Mouse (Mus musculus) fat pad, adult 2 months (tissue): ENCODE measurements around the gene Cxcl17.
A peak's percentile ranks its signal among the peaks of the same experiment; 100 is the strongest.

Source experiments
- DNase-seq: peaks from one replicate; pipeline ENCODE4 v3.0.0-alpha.2; 2011; ENCODE audit warnings: low read depth, low spot score; ENCODE audit errors: extremely low read depth

Cxcl17 gene

DNA sequence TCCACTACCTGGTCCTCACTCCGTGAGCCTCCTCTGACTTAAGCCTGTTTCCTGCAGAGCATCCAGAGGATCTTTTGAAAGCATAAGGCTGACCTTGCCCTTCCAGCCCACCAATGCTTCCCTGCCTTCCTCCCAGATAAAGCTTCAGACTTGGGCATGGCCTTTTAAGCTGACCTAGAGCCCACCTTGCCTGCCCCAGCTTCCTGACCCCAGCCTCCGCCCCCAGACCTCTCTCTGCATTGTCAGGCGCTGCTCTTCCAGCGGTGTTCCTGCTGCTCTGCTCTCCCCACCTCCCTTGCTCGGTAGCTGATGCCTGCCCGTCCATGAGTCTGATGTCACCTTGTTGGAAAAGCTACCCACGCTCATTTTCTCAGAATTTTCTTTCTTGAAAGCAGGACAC lies 19.8 kb downstream of the Cxcl17 start:
- DNase-seq, result no peak

DNA sequence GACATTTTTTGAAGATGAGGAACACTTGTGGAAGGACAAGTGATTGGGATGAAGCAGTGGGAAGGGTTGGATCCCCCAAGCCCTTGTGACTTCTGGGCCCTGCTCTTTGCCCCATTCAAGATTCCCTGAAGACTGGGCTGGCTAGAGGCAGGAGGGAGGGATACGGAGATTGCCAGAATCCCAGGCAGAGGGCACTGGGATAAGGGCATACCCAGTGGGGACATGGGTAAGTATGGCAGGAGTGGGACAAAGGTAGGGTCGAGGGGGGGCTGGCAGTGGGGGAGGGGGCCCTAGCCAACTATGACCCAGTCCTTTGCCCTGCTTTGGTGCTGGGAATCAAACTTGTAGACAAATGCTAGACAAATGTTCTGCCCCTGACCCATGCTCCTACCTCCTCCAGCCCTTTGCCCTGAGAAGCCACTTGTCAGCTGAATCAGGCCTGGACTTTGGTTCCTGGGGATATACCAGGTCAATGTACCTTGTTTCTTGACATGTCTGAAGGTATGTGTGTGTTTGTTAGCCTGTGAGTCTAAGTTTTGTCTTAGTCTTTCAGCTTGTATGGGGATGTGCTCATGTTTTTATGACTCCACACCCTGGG lies 20.7 kb downstream of the Cxcl17 start:
- no peak for DNase-seq

DNA sequence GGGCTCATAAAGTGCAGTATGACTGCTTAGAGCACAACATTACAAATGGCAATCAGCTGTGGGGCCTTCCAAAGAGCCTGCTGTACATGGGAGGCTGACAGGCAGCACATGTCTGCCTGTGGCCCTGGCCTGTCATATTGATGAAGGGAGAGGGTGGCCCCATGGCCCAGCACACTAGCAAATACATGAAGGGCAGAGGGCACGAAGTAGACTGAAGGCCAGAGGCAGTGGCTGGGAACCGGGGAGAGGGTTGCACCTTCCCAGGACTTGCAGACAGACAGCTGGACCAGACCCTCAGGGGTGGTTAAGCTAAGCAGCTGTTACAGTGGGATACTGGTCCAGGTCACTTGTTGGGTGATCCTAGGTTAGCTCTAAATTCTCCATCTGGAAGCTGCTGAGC lies 21.7 kb downstream of the Cxcl17 start:
- DNase-seq, result no peak

DNA sequence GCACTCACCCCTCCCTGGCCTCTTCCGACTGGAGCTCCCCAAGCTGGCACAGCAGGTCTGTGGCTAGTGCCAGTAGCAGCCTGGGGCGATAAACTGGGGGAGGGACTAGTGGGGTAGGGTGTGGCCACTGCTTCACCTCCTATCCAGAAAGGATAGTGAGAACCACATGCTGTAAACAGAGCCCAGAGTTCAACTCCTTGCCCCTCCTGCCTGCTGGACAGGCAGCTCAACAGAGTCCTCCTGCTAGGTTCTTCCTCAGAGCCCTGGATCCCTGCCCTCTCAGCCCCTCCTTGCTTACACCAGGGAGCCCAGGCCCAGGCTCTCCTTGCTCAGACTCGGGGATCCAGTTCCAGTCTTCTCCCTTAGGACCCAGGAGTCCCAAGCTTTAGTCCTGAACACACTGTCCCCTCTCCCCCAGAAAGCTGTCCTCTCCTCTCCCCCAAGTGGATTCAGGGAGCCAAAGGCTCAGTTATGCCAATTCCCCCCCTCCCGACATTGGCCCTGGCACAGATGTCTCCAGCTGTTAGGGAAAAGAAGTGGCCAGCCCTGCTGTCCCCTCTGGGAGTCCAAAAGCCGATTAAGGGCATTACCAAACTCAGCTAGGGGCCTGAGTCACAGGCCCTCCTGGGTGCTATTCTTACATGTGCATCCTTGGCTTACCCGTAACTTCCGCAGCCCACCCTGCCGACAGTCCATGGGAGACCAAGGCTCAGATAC lies 22.5 kb downstream of the Cxcl17 start:
- peak; percentile 45 for DNase-seq

DNA sequence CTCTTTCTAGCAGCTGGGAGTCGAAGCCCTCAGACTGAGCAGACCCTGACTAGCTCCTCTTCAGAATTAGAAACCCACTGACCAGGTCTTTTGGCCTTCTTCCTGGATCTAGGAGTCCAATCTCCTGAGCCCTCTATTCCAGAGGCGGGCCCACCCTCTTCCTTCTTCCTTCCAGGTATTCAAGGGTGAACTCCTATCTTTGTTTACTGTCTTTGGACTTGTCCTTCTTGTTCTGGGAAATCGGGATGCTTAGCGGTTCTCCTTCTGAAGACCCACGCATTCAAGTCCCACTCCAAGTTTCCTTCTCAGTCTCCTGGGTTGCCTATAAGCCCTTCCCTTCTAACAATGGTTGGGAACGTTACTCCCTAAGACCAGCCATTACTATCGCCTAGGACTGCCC lies 23.8 kb downstream of the Cxcl17 start:
- no peak for DNase-seq

DNA sequence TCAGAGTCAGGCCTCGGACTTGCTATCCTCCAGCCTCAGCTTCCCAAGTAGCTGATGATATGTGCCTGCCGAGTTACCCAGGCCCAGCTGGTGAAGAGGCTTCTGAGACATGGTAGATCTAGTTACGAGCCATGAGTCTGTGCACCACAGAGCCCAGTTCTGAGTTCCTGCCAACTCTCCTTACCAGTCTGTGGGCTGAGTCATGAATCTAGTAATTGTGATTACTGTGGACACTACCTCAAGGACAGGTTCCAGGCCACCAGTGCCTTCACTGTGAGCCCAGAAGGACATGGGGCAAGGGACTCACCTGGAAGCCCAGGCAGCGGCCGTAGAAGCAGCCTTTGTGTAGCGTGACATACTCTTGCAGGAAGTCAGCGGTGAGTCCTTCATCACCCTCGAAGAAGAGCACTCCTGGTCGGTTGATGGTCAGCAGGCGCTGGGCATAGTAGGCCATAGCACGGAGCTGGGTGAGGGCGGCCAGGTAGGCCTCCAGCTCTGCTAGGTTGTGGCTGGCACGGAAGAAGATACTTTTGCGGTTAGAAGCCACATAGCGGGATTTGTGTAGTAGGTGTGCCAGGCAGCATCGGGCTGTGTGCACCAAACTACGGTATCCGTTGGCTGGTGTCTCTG lies 24.8 kb downstream of the Cxcl17 start:
- DNase-seq, result no peak

DNA sequence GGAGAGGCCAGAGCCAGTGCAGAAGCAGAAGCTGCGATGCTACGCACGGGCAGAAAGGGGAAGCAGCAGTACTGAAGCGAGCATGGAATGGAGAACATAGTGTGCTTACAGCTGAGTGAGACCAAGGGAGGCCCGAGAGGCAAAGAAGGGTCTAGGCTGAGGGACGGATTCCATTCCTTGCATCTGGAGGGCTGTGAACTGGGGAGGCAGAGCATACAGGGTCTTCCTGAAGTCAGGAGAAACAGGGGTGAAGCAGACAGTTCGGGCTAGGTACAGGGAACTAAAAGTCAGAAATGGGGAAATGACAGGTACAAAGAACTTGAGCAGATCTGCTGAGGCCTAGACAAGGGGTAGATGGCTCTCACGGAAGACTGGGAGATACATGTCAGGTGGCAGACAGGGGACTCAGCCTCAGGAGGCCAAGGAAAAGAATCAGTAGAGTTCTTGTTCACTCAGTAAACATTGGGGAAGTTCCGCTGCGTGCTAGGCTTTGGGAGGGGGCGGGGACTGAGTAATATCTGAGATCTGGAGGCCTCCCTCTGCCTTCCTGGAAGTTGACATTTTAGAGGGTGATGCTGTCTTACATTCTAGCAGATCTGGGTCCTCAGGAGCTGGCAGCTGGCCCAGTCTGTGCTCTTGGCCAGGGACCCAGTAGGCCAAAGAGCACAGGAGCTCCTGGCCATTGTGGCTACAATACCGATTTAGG lies 26.7 kb downstream of the Cxcl17 start:
- DNase-seq, result no peak

DNA sequence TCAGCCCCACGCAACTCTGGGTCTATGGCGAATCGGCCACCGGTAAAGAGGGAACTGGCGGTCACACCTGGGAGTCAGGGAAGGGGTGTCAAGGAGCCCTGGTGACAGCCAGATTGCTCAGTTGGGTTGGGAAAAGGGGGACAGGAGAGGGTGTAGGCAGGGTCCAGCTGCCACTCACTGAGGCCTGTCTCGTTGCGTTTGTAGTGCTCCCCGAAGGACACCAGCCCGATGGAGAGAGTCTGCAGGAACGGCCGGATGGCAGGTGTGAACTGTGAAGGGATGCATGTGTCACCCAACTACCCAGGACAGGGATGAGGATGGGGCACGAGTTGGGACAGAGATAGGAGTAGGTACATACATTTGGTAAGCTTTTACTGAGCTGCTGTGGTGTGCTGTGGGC lies 27.4 kb downstream of the Cxcl17 start:
- no peak for DNase-seq

DNA sequence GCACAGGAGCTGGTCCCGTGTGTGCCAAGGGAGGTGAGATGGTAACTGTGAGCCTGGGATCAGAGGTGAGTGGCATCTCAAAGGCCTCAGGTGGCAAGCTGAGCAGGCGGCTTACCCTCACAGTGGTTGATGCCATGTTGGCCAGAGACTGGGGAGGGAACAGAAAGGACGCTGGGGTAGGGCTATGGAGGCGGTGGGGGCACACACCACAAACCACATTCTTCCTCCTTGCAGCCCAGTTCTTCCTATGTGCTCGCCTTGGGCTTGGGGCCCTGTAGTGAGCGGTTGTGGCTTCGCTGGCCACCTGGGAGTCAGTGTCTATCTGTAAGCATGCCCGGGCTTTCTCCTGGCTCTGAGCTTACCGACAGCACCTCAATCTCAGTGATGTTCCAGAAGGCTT lies 27.9 kb downstream of the Cxcl17 start:
- no peak for DNase-seq

DNA sequence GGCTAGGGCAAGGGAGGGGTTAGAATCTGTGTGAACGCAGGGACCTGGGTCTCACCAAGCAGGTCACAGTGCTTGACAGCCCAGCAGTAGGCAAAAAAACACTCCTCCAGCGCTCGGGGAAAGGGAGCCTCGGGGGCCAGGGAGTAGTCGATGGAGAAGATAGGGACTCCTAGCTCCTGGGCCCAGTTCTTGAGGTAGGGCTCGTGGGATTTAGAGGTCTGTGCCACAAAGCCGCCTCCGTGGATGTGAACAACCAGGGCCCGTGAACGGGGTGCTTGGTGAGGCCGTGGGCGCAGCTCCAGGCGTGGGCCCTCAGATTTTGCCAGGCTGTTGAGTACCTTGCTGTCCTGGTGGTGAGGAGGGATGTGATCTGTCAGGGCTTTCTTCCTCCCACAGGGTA lies 28.4 kb downstream of the Cxcl17 start:
- DNase-seq, result no peak

DNA sequence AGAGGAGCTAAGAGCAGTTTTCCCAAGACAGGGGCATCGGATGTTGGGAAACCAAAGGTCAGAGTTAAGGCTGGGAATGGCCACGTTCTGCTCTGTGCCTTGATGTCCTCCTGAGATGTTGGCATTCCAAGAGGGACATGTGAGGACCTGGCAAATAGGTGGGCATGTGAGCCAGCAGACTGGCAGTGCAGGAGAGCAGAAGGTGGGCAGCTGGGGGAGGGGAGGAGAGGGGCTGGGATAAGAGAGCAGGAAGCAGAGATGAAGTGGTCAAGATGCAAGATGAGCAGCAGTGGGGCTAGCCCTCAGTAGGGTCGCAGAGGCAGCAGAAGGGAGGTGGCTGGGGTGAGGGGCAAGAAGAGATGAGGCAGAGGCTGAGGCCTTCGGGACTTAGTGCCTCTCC lies 28.8 kb downstream of the Cxcl17 start:
- no peak for DNase-seq

DNA sequence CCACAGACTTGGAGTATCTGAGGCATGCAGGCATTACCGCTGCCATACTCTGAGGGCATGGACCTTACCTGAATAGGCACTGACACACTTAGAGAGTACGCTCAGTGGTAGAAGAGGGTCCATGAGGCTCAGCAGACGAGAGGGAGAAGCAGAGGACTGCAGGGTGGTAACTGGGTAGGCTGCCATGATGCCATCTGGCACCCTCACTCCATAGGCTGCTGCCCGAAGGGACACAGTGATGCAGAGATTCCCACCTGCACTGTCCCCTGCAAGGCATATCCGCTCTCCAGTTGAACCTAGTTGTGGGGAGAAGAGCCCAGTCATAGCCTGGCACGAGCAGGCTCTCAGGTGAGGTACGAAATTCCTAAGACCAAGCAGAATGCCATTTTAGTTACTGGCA lies 29.3 kb downstream of the Cxcl17 start:
- DNase-seq, result no peak

DNA sequence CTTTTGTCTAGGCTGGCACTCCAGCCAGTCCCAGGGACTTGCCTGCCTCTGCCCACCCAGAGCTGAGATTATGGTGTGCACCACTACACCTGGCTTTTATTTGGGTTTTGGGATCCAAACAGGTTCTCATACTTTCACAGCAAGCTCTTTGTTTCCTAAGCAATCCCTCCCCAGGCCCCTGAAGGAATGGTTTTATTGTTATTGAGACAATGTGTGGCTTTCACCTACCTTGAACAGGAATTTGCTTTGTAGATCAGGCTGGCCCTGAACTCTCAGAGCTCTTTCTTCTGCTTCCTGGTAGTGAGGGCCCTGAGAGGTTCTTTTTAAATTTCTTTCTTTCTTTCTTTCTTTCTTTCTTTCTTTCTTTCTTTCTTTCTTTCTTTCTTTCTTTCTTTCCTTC lies 30.1 kb downstream of the Cxcl17 start:
- DNase-seq, result no peak

DNA sequence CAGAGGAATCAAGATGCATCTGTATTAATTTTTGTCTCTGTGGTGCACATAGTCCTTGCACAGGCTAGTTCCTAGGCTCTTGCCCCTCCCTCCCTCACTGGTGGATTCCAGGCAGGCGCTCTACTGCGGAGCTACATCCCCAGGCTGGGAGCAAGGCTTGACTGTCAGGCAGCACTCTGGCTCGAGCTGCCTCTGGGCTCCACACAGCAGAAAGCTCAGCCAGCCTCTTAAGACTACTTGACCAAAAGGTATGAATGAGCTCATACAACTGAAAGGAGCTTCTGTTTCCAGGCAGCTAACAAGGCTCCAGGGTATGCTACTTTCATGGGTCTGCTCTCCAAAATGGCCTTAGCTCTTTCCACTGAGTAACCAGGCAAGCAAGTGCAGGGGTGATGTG lies 31.4 kb downstream of the Cxcl17 start:
- no peak for DNase-seq

DNA sequence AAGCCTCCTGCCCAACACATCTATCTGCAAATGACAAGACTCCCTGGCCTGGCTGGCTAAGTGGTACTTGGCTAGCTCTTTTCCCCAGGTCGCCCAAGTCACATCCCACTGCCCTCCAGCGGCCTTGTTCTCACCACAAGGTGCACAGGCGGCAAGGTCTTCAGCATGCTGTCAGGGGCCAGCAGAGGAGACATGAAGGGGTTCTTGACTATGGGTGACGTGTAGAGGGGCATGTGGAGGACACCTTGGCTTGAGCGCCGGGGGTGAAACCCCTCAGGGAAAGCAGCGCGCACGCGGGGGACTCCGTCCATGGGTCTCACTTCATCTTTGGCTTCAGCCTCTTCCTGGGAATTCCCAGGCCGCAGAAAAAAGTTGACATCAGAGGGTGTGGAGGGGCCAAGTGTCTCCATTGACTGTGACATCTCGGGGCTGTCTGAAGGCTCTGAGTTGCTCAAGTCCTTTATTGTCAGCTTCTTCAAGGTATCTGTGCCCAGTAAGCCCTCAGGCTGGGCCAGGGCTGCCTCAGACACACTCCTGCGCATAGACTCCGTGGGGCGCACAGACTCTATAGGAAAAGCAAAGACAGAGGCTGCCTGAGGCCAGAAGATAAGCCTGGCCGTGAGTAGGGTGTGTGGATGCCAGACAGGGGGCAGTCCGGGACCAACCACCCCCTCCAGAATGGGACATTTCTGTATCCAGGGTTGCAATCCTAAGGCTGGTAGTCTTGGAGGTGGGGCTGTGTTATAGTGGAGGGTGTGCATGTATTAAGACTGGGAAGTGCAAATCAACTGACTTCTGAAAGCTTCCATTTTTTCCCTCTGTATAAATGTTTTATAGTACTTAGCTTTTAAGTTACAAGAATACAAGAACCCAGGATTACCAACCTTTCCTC lies 32.0 kb downstream of the Cxcl17 start:
- no peak for DNase-seq

DNA sequence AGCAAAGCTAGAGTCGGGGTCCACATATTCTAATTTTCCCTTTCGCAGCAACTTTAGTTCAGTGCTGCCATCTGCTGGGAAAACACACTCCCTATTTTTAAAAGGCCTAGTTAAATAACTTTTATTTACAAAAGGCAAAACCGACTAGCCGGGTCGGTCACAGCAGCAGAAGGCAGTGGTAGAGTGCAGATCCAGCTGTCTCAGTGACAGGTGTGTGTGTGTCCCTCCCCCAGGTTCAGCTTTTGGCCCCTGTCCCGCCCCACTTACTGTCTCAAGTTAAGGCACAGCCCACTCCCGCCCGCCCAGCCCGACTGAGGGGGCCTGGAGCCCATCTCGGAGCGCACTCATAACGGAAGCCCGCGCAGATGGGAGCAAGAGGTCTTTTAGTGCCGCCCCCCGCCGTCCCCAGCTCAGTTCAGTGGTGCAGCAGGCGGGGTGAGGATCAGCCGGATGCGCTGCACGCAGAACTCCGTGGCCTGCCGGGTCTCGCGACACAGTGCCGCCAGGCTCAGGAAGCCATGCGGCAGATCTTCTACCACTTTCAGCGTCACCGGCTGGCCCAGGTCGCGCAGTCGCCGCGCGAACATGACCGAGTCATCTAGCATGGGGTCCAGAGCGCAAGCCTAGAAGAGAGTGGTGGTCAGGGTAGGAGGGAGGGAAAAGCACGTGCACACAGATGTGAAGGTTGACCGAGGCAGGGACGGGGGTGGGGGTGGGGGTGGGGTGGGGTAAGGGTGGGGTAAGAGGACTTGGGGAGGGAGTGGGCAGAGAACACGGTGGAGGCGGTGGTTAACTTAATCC lies 32.9 kb downstream of the Cxcl17 start:
- DNase-seq, result no peak

DNA sequence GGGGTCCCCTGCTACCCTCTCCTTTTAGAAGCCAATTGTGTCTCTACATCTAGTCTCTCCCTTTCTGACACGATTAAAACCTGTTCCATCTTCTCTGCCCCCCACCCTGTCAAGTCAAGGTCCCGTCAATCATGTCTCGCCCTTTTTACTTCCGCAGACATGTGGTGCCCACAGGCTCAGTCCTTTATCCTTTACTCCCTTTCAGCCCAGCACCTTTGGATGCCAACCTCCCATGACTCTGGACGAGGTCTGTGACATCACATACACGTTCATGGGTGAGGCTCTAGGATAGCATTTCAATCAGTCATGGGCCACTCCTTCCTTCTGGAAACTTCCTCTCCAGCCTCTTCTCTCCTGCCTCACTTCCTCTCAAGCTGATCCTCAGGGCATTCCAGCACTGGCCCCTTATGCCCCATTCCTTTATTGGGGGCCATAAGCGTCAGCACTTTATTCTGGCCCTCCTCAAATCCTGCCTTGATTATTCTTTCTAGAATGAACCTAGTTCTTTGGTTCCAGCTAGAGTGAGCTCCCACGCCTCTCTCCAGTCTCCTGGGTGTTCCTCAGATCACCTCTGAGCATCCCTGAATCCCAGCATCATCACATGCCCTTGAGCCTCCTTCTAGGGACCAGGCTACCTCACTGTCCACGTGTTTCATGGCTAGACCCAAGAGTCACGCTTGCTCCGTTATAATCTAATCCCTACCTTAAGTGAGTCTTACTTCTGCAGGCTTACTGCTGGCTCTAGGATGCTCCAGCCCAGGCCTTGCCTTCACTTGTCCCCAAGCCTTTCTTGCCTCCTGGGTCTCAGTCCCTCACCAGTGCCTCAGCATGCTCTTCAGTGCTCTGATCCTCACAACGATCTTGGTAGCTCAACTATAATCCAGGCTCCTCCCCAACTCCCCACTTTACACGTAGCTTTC lies 34.2 kb downstream of the Cxcl17 start:
- no peak for DNase-seq

DNA sequence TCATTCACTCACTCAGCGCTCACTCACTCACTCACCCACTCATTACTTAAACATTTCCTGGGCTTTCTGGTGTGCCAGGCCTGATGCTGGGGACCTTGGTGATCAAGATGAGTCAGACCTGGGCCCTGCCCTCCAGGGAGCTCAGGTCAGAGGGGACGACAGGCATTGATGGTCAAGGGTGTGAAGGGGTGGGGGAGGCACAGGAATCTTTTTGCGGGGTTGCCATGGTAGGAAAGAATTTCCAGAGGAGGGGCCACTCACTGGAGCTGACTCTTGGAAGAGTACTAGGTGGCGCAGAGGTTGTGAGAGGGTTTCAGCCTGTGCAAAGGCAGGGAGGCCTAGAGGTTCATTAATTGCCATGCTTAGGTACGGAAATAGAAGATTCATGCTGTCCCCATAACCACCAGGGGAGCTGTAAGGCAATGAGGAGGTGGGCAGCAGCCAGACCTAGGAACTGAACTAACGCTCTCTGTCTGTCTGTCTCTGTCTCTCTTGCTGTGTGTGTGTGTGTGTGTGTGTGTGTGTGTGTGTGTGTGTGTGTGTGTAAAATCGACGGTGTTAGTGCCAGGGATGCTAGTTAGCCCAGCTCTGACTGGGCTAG lies 35.5 kb downstream of the Cxcl17 start:
- DNase-seq, result no peak

DNA sequence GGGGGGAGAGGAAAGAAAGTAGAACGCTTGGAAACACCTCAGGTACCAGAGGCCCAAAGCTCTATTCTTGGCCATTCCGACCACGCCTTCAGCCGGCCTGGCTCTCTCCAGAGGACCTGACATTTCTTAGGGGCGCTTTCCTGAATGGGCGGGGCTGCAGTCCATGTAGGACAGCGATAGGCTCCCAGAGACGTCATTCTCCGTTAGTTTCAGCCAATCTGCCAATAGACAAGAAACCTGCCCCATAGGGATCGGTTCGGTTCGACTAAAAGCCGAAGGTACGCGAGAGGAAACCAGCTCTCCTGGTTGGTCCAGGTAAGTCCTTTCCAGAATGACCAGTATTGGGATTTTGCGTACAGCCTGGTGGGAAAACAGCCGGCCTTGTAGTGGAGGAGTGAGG lies 36.1 kb downstream of the Cxcl17 start:
- DNase-seq, result peak; percentile 42
